Mouse (Mus musculus): ENCODE measurements at regions not wholly inside any gene's neighbourhood (a gene's known extent, or its start where the extent isn't known, plus 50 kb on each side); places are given as distances from the start of the nearest gene placed in this dataset.

GRCm38 (mm10) chr8:36041222-36041864 lies 275.8 kb downstream of the Gm19410 start:
- peak; percentile 57 for DNase-seq (ENCODE audit: low read depth)

DNA sequence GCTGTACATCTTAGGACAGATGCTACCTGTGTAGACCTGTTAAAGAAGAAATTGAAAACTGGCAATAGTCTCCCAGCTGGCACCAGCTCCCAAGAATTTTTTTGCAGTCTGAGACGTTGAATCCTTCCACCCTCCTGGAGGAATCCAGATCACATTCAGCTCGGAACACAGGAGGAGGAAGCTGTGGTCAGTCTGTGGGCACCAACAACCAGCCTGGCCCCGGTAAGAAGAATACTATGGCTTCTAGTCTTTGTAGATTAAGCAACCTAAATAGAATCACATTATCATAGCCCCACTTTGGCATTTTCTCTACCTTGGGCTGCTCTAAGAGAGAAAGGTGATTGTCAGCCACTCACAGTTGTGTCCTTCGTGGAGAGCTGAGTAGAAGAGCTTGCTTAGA lies 277.0 kb downstream of the Gm19410 start:
- DNase-seq (ENCODE audit: low read depth) = no peak
